Mouse (Mus musculus): ENCODE results near the gene Larp1b. TPM values are rescaled to one million over a fixed set of nuclear protein-coding genes. Genes with fewer than 3 reads are reported as not detected.
A peak's percentile ranks its signal among the peaks of the same experiment; 100 is the strongest.
"Not testable (repeated sequence)": the region's sequence is repeated elsewhere in the genome, so short reads cannot be mapped to it uniquely, and the experiment has no call there.

The Larp1b gene
- total RNA-seq (2021), result 10 to 100 TPM; 37.3 to 39.9 TPM
- long read RNA-seq, experiment 1, transcript Larp1b-202 (10 exons, 2,497 nt), result major isoform, 13 of 55 reads
- long read RNA-seq, experiment 1, partial matches to known transcripts, result 32 of 55 reads
- long read RNA-seq, experiment 1, other reads (novel, unspliced or antisense), result 10 of 55 reads
- long read RNA-seq, experiment 2, transcript Larp1b-202 (10 exons, 2,497 nt), result major isoform, 21 of 35 reads
- long read RNA-seq, experiment 2, partial matches to known transcripts, result 0 of 35 reads
- long read RNA-seq, experiment 2, other reads (novel, unspliced or antisense), result 14 of 35 reads

DNA sequence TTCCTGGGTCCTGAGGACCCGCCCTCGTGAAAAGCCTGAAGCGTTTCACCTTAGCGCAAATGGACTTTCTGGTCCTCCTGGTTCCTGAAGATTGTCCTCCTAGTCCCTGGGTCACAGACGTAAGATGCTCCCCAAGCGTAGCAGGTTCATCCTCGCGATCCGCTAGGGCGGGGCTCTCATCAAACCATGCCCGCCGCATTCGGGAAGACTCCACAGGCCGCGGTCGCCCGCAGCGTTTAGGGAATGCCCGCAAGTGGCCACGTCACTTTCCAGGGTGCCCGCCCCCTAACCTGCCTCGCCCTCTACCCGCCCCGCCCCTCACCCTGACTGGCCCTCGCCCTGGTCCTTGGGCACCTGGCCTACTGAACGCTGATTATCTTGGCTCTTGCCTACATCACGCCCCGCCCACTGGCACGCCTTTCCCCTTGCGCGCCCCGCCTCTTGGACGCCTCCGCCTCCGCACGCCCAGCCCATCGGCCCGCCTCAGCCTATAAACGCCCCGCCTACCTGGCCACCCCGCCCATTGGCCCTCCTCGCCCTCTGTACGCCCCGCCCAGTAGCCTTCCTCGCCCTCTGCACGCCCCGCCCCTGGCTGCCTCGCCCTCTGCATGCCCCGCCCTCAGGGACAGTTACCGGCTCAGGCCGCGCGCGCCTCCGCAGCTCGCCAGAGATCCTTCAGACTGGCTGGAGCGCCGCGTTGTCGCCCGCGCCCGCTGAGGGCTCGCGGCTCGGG lies at the start of gene Larp1b:
Gene Larp1b (plus strand): TSS at position 659 of the 733 bp plus-strand sequence.
- peak; percentile 100 for DNase-seq

GRCm38 (mm10) chr3:40902443-40902842 lies 47.2 kb upstream of the Larp1b start, which contains the start of gene 1700034I23Rik:
TSS of gene 1700034I23Rik (minus strand) at chr3:40902543.
- DNase-seq, result not testable (repeated sequence)

DNA sequence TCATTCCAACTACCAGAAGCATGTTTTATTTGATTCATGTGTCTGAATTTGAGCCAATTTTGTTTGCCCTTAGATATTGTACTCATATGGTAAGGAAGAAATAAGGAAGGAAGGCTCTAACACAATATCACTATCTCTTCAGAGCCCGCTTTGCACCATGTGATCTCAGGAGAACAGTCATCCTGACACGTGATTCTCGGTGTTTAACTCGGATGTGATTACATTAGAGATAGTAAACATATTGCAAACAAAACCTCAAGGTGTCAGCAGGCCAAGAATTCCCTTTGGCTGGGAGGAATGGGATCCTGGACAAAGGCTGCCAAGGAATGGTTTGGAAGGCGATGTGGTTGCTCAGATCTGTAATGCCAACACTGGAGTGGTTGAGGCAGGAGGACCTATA lies 11.4 kb upstream of the Larp1b start:
- no peak for DNase-seq

DNA sequence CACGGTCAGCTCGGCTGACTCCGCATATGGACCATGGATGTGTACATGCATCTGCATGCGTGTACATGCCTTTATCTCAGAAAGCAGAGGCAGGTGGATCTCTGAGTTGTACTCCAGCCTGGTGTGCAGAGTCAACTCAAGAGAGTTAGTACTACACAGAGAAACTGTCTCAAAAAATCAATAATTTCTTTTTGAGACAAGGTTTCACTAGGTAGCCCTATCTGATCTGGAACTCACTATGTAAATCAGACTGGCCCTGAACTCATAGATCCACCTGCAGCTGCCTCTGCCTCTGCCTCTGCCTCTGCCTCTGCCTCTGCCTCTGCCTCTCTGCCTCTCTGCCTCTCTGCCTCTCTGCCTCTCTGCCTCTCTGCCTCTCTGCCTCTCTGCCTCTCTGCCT lies 11.0 kb upstream of the Larp1b start:
- DNase-seq, result no peak

GRCm38 (mm10) chr3:40939019-40939418 lies 10.6 kb upstream of the Larp1b start:
- no peak for DNase-seq

DNA sequence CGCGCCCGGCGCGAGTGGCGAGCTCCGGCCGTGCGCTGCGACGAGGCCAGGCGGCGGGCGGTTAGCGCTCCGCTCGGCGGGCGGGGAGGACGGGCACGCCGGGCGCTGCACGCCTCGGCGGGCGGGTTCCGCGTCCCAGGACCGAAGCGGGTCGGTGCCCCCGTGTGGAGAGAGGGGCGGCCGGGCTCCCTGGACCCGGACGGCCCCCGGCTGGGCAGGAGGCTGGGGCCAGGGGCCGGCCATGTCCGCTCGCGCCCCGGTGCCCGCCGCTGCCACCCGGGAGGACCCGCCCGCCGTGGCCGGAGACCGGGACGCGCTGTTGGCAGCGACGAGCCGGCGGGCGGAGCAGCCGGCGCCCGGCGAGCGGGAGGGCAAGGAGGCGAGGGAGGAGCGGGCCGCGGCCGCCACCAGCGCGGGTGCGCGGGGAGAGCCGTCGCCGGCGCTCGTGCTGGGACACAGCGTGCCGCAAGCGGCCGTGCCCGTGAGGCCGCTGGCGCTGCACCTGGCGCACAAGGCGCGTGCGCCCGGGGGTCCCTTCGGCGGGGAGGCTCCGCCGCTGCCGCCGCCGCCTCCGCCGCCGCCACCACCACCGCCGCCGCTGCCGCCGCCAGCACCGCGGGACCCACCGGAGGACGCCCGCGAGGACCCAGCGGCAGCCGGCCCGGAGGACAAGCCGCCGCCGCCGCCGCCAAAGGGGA lies 424 bp downstream of the Larp1b start:
- peak; percentile 66 for DNase-seq

DNA sequence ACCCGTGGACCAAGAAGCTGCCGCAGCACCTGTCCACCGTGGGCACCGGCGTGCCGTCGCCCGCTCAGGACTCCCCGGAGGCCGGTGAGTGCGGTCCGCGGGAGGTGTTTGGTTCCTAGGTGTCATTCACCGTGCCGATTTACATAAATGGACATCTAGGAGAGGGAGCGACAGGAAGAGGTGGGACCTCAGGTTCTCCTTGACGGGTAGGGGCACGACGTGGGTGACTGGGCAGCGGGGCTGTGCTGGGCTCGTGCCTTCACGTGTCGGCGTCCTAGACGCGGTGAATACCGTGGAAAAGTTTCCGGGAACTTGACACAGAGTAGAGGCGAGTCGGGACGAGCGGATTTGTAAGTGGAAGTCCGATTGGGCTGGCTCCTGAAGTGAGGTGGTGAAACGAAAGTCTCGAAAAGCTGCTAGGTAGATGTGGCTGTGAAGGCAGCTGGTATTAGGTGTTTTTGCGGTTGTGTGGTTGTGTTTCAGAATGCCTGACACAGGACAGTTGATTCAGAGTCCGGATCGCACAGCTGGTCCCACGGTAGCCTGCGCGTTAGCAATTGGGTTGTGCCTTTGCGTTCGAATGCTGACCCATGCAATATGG lies 1.1 kb downstream of the Larp1b start:
- DNase-seq, result peak; percentile 73

- DNase-seq, result peak; percentile 19
Observed at GRCm38 (mm10) chr3:40951365-40951764, 1.7 kb downstream of the Larp1b start.

DNA sequence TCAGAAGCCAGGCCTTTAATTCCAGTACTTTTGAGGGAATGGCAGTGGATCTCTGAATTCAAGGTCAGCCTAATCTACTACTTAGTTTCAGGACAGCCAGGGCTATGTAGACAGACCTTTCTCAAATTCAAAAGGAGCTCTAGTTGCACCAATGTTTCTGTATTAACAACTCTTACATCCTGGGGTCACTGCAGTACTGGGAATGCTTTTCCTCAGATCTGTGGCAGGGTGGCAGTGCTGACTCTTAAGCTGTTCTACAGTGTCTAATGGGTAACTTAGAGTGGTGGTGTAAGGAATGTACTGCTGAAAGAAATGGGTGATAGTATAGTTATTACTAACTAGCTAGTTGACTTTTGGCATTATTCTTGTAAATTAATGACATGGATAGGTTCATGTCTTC lies 3.0 kb downstream of the Larp1b start:
- no peak for DNase-seq

DNA sequence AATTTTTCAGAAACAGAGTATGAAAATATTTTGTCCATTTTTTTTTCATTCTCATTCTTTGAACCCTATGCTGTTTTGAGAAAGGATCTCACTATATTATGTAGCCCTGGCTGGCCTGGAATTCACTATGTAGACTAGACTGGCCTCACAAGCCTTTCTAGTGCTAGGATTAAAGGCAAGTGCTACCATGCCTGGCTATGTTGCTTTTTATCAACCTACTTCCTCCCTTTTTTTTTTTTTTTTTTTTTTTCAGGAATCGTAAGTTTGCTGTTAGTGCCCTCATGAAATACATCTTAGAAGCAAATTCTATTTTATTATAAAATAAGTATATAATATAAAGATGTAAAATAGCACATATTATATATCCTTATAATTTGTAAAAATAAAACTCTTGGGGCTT lies 5.2 kb downstream of the Larp1b start:
- no peak for DNase-seq

DNA sequence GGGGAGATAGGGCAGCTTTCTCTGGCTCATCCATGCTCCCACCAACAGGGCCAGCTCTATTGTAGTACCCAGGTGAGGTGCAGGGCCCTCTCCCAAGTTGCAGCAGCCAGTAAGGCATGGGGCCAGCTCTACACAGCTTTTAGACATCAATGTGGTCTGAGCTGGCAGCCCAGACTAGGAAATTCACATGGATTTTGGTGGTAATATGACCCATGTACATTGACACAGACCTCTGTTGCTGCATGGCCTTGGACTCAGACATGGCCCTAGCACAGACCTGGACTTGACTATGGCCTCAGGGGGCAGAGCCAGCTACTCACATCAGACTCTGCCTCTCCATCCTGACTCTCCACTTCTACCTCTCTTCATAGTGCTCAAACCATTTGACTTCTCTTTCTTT lies 9.2 kb downstream of the Larp1b start:
- no peak for DNase-seq

GRCm38 (mm10) chr3:40980758-40981157 lies 31.1 kb downstream of the Larp1b start:
- no peak for DNase-seq

GRCm38 (mm10) chr3:40987539-40987938 lies 37.9 kb downstream of the Larp1b start:
- no peak for DNase-seq

GRCm38 (mm10) chr3:40988722-40989121 lies 39.1 kb downstream of the Larp1b start:
- DNase-seq, result no peak

DNA sequence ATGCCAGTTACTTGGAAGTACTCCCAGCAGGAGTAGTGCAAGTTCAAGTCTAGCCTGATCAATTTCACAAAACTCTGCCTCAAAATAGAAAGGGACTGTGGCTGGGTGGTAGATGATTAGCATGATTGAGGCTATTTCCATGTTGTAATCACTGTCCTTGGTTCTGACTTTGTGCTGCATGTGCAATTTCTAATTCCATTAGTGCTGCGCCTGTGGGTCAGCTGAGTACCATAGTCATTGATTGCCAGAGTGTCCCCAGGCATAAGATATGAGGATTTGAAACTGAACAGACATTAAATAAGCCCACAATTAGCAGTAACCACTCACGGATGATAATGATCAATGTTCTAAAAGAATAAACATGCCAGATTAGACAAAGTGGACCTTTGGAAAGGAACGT lies 41.9 kb downstream of the Larp1b start:
- DNase-seq, result peak; percentile 5

GRCm38 (mm10) chr3:40995161-40995560 lies 45.5 kb downstream of the Larp1b start:
- DNase-seq, result no peak

- no peak for DNase-seq
Observed at GRCm38 (mm10) chr3:41009315-41009714, 59.7 kb downstream of the Larp1b start.

- DNase-seq, result no peak
Observed at GRCm38 (mm10) chr3:41009990-41010389, 60.4 kb downstream of the Larp1b start.

- DNase-seq, result no peak
Observed at GRCm38 (mm10) chr3:41010701-41011100, 61.1 kb downstream of the Larp1b start.

GRCm38 (mm10) chr3:41012451-41012850 lies 62.8 kb downstream of the Larp1b start:
- DNase-seq, result no peak

- DNase-seq, result no peak
Observed at GRCm38 (mm10) chr3:41014946-41015345, 65.3 kb downstream of the Larp1b start.

DNA sequence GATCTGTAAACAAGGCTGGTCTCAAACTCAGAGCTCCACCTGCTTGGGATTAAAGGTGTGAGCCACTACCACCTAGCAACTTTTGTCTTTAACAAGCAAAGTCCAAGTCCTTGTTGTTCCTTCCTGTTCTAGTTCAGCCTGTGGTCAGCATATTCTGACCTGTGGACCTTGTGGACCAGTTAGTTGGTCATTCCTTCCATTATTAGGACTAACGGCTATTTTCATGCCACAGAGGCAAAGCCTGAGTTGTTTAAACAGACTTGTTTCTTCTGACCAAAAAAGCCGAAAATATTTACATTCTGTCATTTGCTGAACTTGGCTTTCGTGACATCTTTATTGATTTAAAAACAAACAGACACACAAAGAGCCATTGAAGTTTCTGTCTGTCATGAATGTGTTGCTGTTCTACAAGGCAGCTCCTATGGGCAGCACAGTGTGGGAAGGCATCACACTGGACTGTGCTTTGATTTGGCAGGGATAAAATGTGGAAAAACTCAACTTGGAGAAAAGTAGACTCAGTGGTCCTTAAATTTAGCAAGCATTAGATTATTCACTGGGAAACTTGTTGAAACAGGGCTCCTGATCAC lies 68.5 kb downstream of the Larp1b start:
- DNase-seq, result no peak
